Mouse (Mus musculus): ENCODE measurements around the gene Lgalsl. TPM values are rescaled to one million over a fixed set of nuclear protein-coding genes. Genes with fewer than 3 reads are reported as not detected.

Gene Lgalsl
- total and polyA plus RNA-seq, 3 experiments: 11.9 to 21.1 TPM; not detected in 1

GRCm38 (mm10) chr11:20850196-20850595, 19.3 kb upstream of the Lgalsl start:
- peaks cover 3% of the 10 kb centered on the region in 2 experiments; a peak in 3 of 4 replicates for H3K27me3 ChIP-seq (ENCODE audit: control insufficient read depth in 1 of 2, insufficient read depth in 2 of 2, low read length in 2 of 2)
- no peak overlapping the region for H3K4me3 ChIP-seq (ENCODE audit: control insufficient read depth in 1 of 2, insufficient read depth in 1 of 2, low read depth in 2 of 2, low read length in 2 of 2)
- H3K36me3 ChIP-seq (ENCODE audit: control insufficient read depth in 1 of 2, insufficient read depth in 2 of 2, low read length in 2 of 2): no peaks in the 10 kb centered on the region
- H3K27ac ChIP-seq (ENCODE audit: control insufficient read depth, low read depth, low read length): no peak overlapping the region
- no peaks in the 10 kb centered on the region for H3K4me1 ChIP-seq (ENCODE audit: control insufficient read depth in 1 of 2, insufficient read depth in 2 of 2, low read length in 2 of 2)
- no peak for TF ChIP-seq NELFE (IDR thresholded peaks at IDR 0.05; ENCODE audit: low read depth, low read length)
- no peak for TF ChIP-seq HCFC1 (IDR thresholded peaks at IDR 0.05; ENCODE audit: low read depth, low read length)
- no peak for TF ChIP-seq EP300 (IDR thresholded peaks at IDR 0.05; ENCODE audit: low read depth in 1 of 2, low read length in 2 of 2)
- TF ChIP-seq MEF2A (IDR thresholded peaks at IDR 0.05; ENCODE audit: extremely low read depth, insufficient replicate concordance, low read depth, low read length, poor library complexity, severe bottlenecking): no peak
- TF ChIP-seq ZKSCAN1 (IDR thresholded peaks at IDR 0.05; ENCODE audit: low read depth, low read length): no peak
- TF ChIP-seq TCF12 (IDR thresholded peaks at IDR 0.05; ENCODE audit: low read depth, low read length): no peak
- no peak for TF ChIP-seq GATA1 (IDR thresholded peaks at IDR 0.05; ENCODE audit: low read depth, low read length)
- TF ChIP-seq CHD1 (IDR thresholded peaks at IDR 0.05; ENCODE audit: low read depth, low read length): no peak
- no peak for TF ChIP-seq ZC3H11A (IDR thresholded peaks at IDR 0.05; ENCODE audit: low read depth, low read length)
- no peak for TF ChIP-seq KAT2A (conservative IDR thresholded peaks at IDR 0.05; ENCODE audit: low read depth, low read length)
- no peak overlapping the region for H3K9ac ChIP-seq (ENCODE audit: control insufficient read depth, low read depth, low read length, poor library complexity, severe bottlenecking)
- no peaks in the 10 kb centered on the region for H3K9me3 ChIP-seq (replicated peaks; ENCODE audit: insufficient read depth, low read length)
- no peaks in the 10 kb centered on the region for H3K79me2 ChIP-seq (ENCODE audit: control insufficient read depth, insufficient read depth, low read length, poor library complexity)
- no peak for DNase-seq (ENCODE audit: low read depth, low spot score)

DNA sequence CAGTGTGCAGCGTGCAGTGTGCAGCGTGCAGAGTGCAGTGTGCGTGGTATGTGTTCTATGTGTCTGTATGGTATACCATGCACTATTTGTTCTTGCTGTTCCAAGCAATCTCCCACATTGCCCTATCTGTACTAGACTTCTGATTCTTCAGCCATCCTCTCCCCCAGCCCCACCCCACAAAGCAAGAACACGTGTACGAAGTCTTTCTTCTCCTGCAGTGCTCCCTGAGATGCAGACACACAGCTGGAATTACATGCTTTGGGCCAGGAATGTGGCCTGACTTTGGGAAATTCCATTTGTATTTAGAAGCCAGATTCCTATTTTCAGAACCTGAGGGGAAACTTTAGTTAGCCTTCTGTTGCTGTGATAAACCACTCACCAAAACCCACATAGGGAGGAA, 18.5 kb upstream of the Lgalsl start:
- no peak for TF ChIP-seq MYB (IDR thresholded peaks at IDR 0.05; ENCODE audit: low read depth, low read length)
- H3K27me3 ChIP-seq (ENCODE audit: control insufficient read depth in 1 of 2, insufficient read depth in 2 of 2, low read length in 2 of 2): peaks cover 3 to 5% of the 10 kb centered on the region in 2 experiments; a peak in 3 of 4 replicates
- no peak overlapping the region for H3K9ac ChIP-seq (ENCODE audit: control insufficient read depth, low read depth, low read length, poor library complexity, severe bottlenecking)
- no peaks in the 10 kb centered on the region for H3K79me2 ChIP-seq (ENCODE audit: control insufficient read depth, insufficient read depth, low read length, poor library complexity)
- no peaks in the 10 kb centered on the region for H3K36me3 ChIP-seq (ENCODE audit: control insufficient read depth in 1 of 2, insufficient read depth in 2 of 2, low read length in 2 of 2)
- H3K4me3 ChIP-seq (ENCODE audit: control insufficient read depth in 1 of 2, insufficient read depth in 1 of 2, low read depth in 2 of 2, low read length in 2 of 2): no peak overlapping the region
- no peaks in the 10 kb centered on the region for H3K4me1 ChIP-seq (ENCODE audit: control insufficient read depth in 1 of 2, insufficient read depth in 2 of 2, low read length in 2 of 2)
- no peaks in the 10 kb centered on the region for H3K9me3 ChIP-seq (replicated peaks; ENCODE audit: insufficient read depth, low read length)
- DNase-seq (ENCODE audit: low read depth, low spot score): no peak
- H3K27ac ChIP-seq (ENCODE audit: control insufficient read depth, low read depth, low read length): no peak overlapping the region

GRCm38 (mm10) chr11:20837366-20837765, 6.5 kb upstream of the Lgalsl start:
- Histone ChIP-seq H3K4me1 (ENCODE audit: control insufficient read depth in 1 of 2, insufficient read depth in 2 of 2, low read length in 2 of 2) (no peaks in the 10 kb centered on the region), H3K79me2 (ENCODE audit: control insufficient read depth, insufficient read depth, low read length, poor library complexity) (no peaks in the 10 kb centered on the region), H3K27me3 (ENCODE audit: control insufficient read depth in 1 of 2, insufficient read depth in 2 of 2, low read length in 2 of 2) (peaks cover 14 to 27% of the 10 kb centered on the region in 2 experiments), H3K9me3 (replicated peaks; ENCODE audit: insufficient read depth, low read length) (no peaks in the 10 kb centered on the region), H3K9ac (ENCODE audit: control insufficient read depth, low read depth, low read length, poor library complexity, severe bottlenecking) (no peak overlapping the region), H3K27ac (ENCODE audit: control insufficient read depth, low read depth, low read length) (no peak overlapping the region), H3K36me3 (ENCODE audit: control insufficient read depth in 1 of 2, insufficient read depth in 2 of 2, low read length in 2 of 2) (no peaks in the 10 kb centered on the region), H3K4me3 (ENCODE audit: control insufficient read depth in 1 of 2, insufficient read depth in 1 of 2, low read depth in 2 of 2, low read length in 2 of 2) (no peak overlapping the region)
- no peak for DNase-seq (ENCODE audit: low read depth, low spot score)
- TF ChIP-seq MYB (IDR thresholded peaks at IDR 0.05; ENCODE audit: low read depth, low read length): no peak
- no peak for TF ChIP-seq USF1 (IDR thresholded peaks at IDR 0.05; ENCODE audit: low read depth, low read length)
- no peak for TF ChIP-seq MAX (IDR thresholded peaks at IDR 0.05; ENCODE audit: low read length)
- TF ChIP-seq EP300 (IDR thresholded peaks at IDR 0.05; ENCODE audit: low read depth in 1 of 2, low read length in 2 of 2): no peak
- TF ChIP-seq TBP (IDR thresholded peaks at IDR 0.05; ENCODE audit: low read depth, low read length): no peak
- TF ChIP-seq CHD2 (IDR thresholded peaks at IDR 0.05; ENCODE audit: low read length): no peak
- TF ChIP-seq TCF12 (IDR thresholded peaks at IDR 0.05; ENCODE audit: low read depth, low read length): no peak
- TF ChIP-seq USF2 (IDR thresholded peaks at IDR 0.05; ENCODE audit: borderline replicate concordance in 1 of 2, insufficient read depth in 1 of 2, low read depth in 1 of 2, low read length in 2 of 2): no peak
- no peak for TF ChIP-seq SMC3 (IDR thresholded peaks at IDR 0.05; ENCODE audit: low read depth, low read length)
- TF ChIP-seq POLR2AphosphoS2 (IDR thresholded peaks at IDR 0.05; ENCODE audit: low read length): no peak
- TF ChIP-seq MYC (IDR thresholded peaks at IDR 0.05; ENCODE audit: low read depth, low read length): no peak
- TF ChIP-seq MAFK (IDR thresholded peaks at IDR 0.05; ENCODE audit: borderline replicate concordance, low read depth, low read length): no peak
- TF ChIP-seq CTCF (IDR thresholded peaks at IDR 0.05 in 2 of 3, conservative IDR thresholded peaks at IDR 0.05 in 1 of 3; ENCODE audit: control insufficient read depth in 1 of 3, insufficient read depth in 1 of 3, low read depth in 2 of 3, low read length in 3 of 3, poor library complexity in 1 of 3, severe bottlenecking in 1 of 3): no peak
- no peak for TF ChIP-seq POLR2A (IDR thresholded peaks at IDR 0.05; ENCODE audit: control insufficient read depth in 1 of 2, insufficient read depth in 1 of 2, low read depth in 1 of 2, low read length in 2 of 2, poor library complexity in 1 of 2)
- TF ChIP-seq E2F4 (IDR thresholded peaks at IDR 0.05; ENCODE audit: borderline replicate concordance, low read depth, low read length): no peak
- no peak for TF ChIP-seq MAZ (IDR thresholded peaks at IDR 0.05; ENCODE audit: low read depth, low read length)
- TF ChIP-seq TAL1 (IDR thresholded peaks at IDR 0.05; ENCODE audit: low read length): no peak
- TF ChIP-seq BHLHE40 (IDR thresholded peaks at IDR 0.05; ENCODE audit: borderline replicate concordance, low read depth, low read length): no peak

Data from MEL (cell line).